Mouse (Mus musculus) adrenal gland, adult 18-20 months (tissue): ENCODE results near the gene Birc7. TPM values are rescaled to one million over a fixed set of nuclear protein-coding genes. Genes with fewer than 3 reads are reported as not detected.

ENCODE experiments used
- DNase-seq, 2 experiments: peaks; one replicate each; pipeline ENCODE4 v3.0.0; 2021 to 2022; ENCODE audit warnings: low spot score in 2 of 2
- total RNA-seq, 2 experiments: library from RNA; stranded (reverse); gene quantifications; 1 replicate in 1 of 2; 2 replicates in 1 of 2; pipeline ENCODE4 v1.2.3; 2021

The Birc7 gene
- total RNA-seq, 2 experiments from 2014 or later = not detected

- no peak for DNase-seq
Measured at GRCm38 (mm10) chr2:180904435-180905208, 24.2 kb upstream of the Birc7 start.

GRCm38 (mm10) chr2:180905556-180906221 is 23.1 kb upstream of the Birc7 start:
- DNase-seq = no peak

- no peak for DNase-seq
Measured at GRCm38 (mm10) chr2:180910928-180911327, 17.9 kb upstream of the Birc7 start.

- no peak for DNase-seq
Measured at GRCm38 (mm10) chr2:180915886-180916433, 12.9 kb upstream of the Birc7 start.

- DNase-seq = peak in 1 of 2 experiments; percentile 50
Measured at GRCm38 (mm10) chr2:180919913-180920809, 8.7 kb upstream of the Birc7 start.

GRCm38 (mm10) chr2:180920810-180921400 is 7.9 kb upstream of the Birc7 start, which contains the start of gene Ythdf1:
Gene Ythdf1, minus strand, starts transcription at chr2:180920949.
- DNase-seq = peak; percentile 98 to 99

- DNase-seq = no peak
Measured at GRCm38 (mm10) chr2:180922739-180923138, 6.1 kb upstream of the Birc7 start.

- peak; percentile 73 to 76 for DNase-seq
Measured at GRCm38 (mm10) chr2:180925176-180925575, 3.6 kb upstream of the Birc7 start.

- DNase-seq = no peak
Measured at GRCm38 (mm10) chr2:180932418-180932817, 3.6 kb downstream of the Birc7 start.

GRCm38 (mm10) chr2:180940187-180940586 is 11.4 kb downstream of the Birc7 start:
- no peak for DNase-seq

- no peak for DNase-seq
Measured at GRCm38 (mm10) chr2:180941869-180942268, 13.0 kb downstream of the Birc7 start.

- no peak for DNase-seq
Measured at GRCm38 (mm10) chr2:180949947-180950346, 21.1 kb downstream of the Birc7 start.

GRCm38 (mm10) chr2:180952731-180953171 is 23.9 kb downstream of the Birc7 start:
- DNase-seq = no peak

GRCm38 (mm10) chr2:180953638-180954037 is 24.8 kb downstream of the Birc7 start:
- DNase-seq = no peak

GRCm38 (mm10) chr2:180954061-180955047 is 25.5 kb downstream of the Birc7 start, which contains the start of gene Nkain4:
Gene Nkain4, minus strand, starts transcription at chr2:180954699.
- peak in 1 of 2 experiments; percentile 27 for DNase-seq

- no peak for DNase-seq
Measured at GRCm38 (mm10) chr2:180959605-180960004, 30.8 kb downstream of the Birc7 start.

GRCm38 (mm10) chr2:180960187-180960586 is 31.4 kb downstream of the Birc7 start:
- no peak for DNase-seq

GRCm38 (mm10) chr2:180962616-180963308 is 33.9 kb downstream of the Birc7 start:
- no peak for DNase-seq

- peak; percentile 67 to 78 for DNase-seq
Measured at GRCm38 (mm10) chr2:180963956-180964355, 35.1 kb downstream of the Birc7 start.
